Mouse (Mus musculus) lung, postnatal 0 days (tissue): ENCODE measurements around the gene Zfp219. TPM values are rescaled to one million over a fixed set of nuclear protein-coding genes. Genes with fewer than 3 reads are reported as not detected.

Experiments
- ATAC-seq: fragments of 200-750 bp; cut with Nextera tagmentation; 2 replicates; pipeline ENCODE4 v1.8.0; 2017; ENCODE audit warnings: moderate library complexity
- DNase-seq: peaks from one replicate; pipeline ENCODE4 v3.0.0-alpha.2; 2016; ENCODE audit warnings: low spot score
- H3K27ac ChIP-seq: fragments of 300-500 bp; sonication (generic); 2 replicates; pipeline ENCODE4 v1.5.1; 2014; ENCODE audit warnings: antibody characterized with exemption, mild to moderate bottlenecking, low read length, mixed read lengths
- H3K27me3 ChIP-seq: fragments of 300-500 bp; sonication (generic); replicated peaks from 2 replicates; pipeline ENCODE4 v1.6.1; 2014; ENCODE audit warnings: low read length, mixed read lengths; ENCODE audit not compliant: insufficient read depth
- H3K36me3 ChIP-seq: fragments of 300-500 bp; sonication (generic); 2 replicates; pipeline ENCODE4 v1.6.1; 2014; ENCODE audit warnings: low read length, mixed read lengths; ENCODE audit not compliant: insufficient read depth
- H3K4me1 ChIP-seq: fragments of 300-500 bp; sonication (generic); 2 replicates; pipeline ENCODE4 v1.6.1; 2014; ENCODE audit warnings: antibody characterized with exemption, low read depth, low read length, mixed read lengths; ENCODE audit not compliant: insufficient read depth
- H3K4me2 ChIP-seq: fragments of 300-500 bp; sonication (generic); replicated peaks from 2 replicates; pipeline ENCODE4 v1.6.1; 2014; ENCODE audit warnings: low read depth, mild to moderate bottlenecking, low read length, moderate library complexity, mixed read lengths
- H3K4me3 ChIP-seq: fragments of 300-500 bp; sonication (generic); 2 replicates; pipeline ENCODE4 v1.5.1; 2014; ENCODE audit warnings: low read depth, low read length
- H3K9ac ChIP-seq: fragments of 300-500 bp; sonication (generic); replicated peaks from 2 replicates; pipeline ENCODE4 v1.6.1; 2014; ENCODE audit warnings: low read depth, mild to moderate bottlenecking
- H3K9me3 ChIP-seq: fragments of 300-500 bp; sonication (generic); 2 replicates; pipeline ENCODE4 v1.6.1; 2016; ENCODE audit warnings: low read length, mixed read lengths
- CTCF ChIP-seq: IDR thresholded peaks from 2 replicates; pipeline ENCODE4 v1.5.1; 2016; ENCODE audit warnings: antibody characterized with exemption, mild to moderate bottlenecking
- EP300 ChIP-seq: IDR thresholded peaks from 2 replicates; pipeline ENCODE4 v1.6.1; 2016; ENCODE audit warnings: antibody characterized with exemption, mild to moderate bottlenecking, control low read depth
- WGBS: fragments of 180-500 bp; shearing (Covaris S2); extraction: QIAGEN DNeasy Blood & Tissue Kit; methylation state at CpG from one replicate; pipeline ENCODE4 v1.1.7; 2014; 5-methylcytosine and 5-hydroxymethylcytosine counted together
- polyA plus RNA-seq: library from polyadenylated mRNA; unstranded; fragments of >200 nt; fragmentation: Nextera tagmentation; extraction: Ambion mirVana; gene quantifications from 2 replicates; pipeline ENCODE4 v1.2.1, GENCODE M21; 2015

The Zfp219 gene
- polyA plus RNA-seq, 1 experiment from 2014 or later = 23.0 TPM

DNA sequence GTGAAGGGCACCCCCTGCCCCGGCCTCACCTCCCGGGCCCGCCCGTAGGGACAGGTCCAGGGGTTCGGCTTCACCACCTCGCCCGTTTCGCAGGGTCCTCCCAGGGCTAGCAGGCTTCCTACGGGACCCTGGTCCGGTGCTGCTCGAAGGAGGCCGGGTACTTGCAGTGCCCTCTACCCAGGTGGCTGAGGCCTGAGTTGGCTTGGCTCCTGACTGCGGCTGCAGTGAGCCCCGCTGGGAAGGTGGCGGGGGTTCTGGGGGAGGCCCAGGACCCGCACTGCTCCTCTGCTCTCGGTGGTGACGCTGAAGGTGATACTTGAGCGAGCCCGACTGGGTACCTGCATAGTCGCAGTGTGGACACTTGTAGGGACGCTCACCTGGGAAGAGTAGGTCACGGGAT is 13.8 kb downstream of the Zfp219 start:
- WGBS = 92% methylated on average over 23 of the region's 23 CpGs
- no peak overlapping the region for H3K4me3 ChIP-seq
- TF ChIP-seq CTCF = no peak
- TF ChIP-seq EP300 = no peak
- ATAC-seq (no peak), DNase-seq (no peak)
- no peaks in the 10 kb centered on the region for H3K27me3 ChIP-seq
- H3K4me2 ChIP-seq = no peak overlapping the region
- H3K9ac ChIP-seq = no peak overlapping the region
- no peak overlapping the region for H3K27ac ChIP-seq
- H3K36me3 ChIP-seq = peaks cover 30% of the 10 kb centered on the region
- no peaks in the 10 kb centered on the region for H3K9me3 ChIP-seq
- H3K4me1 ChIP-seq = peaks cover 3% of the 10 kb centered on the region; the same call in 1 of the 2 replicates

DNA sequence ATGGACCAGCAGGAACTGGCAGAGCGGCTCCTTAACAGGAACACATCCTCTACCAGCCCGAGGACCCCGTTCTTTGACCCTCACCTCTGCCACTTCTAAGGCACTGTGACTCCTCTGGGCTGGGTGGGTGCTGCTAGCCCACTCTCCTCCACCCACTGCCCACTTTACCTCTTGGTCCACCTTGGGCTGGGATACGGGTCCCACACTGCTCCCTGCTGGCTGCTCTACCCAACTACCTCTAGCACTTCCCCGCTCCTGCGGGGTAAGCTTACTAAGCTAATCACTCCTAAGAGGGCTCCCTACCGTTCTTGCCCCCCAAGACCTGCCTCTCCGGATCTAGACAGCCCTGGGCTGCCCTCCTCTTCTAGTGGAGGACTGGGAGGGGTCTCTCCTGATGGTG is 14.3 kb downstream of the Zfp219 start:
- TF ChIP-seq CTCF = peak; percentile 51
- TF ChIP-seq EP300 = no peak
- ATAC-seq = no peak
- Histone ChIP-seq H3K4me1 (peaks cover 3% of the 10 kb centered on the region; the same call in 1 of the 2 replicates), H3K27me3 (no peaks in the 10 kb centered on the region), H3K36me3 (peaks cover 30% of the 10 kb centered on the region), H3K9me3 (no peaks in the 10 kb centered on the region), H3K4me2 (no peak overlapping the region), H3K27ac (no peak overlapping the region), H3K4me3 (no peak overlapping the region), H3K9ac (no peak overlapping the region)
- DNase-seq = no peak
- 67% methylated on average over 8 of the region's 8 CpGs for WGBS

DNA sequence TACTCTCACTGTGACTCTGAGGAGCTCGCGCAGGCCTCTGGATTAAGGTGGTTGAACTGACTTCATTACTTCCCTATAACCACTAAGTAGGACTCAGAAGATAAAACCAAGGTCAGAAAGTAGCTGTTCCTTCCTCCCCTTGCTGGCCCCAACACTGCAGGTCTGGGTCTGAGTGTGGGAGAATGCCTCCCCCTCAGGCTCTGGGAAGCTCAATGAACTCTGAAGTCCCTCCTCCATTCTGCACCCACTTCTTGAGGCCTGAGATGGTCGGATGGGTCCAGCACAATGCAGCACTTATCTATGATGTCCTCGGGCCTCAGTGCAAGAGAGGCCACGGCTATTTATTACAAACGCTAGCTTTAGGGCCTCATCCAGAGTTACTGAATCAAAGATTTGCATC is 14.9 kb downstream of the Zfp219 start:
- Histone ChIP-seq H3K9me3 (no peaks in the 10 kb centered on the region), H3K27ac (no peak overlapping the region), H3K27me3 (no peaks in the 10 kb centered on the region), H3K4me1 (peaks cover 3% of the 10 kb centered on the region; the same call in 1 of the 2 replicates), H3K4me2 (no peak overlapping the region), H3K4me3 (no peak overlapping the region), H3K36me3 (peaks cover 30% of the 10 kb centered on the region), H3K9ac (no peak overlapping the region)
- DNase-seq (no peak), ATAC-seq (no peak)
- no peak for TF ChIP-seq CTCF
- TF ChIP-seq EP300 = no peak
- WGBS = 78% methylated on average over 6 of the region's 6 CpGs

DNA sequence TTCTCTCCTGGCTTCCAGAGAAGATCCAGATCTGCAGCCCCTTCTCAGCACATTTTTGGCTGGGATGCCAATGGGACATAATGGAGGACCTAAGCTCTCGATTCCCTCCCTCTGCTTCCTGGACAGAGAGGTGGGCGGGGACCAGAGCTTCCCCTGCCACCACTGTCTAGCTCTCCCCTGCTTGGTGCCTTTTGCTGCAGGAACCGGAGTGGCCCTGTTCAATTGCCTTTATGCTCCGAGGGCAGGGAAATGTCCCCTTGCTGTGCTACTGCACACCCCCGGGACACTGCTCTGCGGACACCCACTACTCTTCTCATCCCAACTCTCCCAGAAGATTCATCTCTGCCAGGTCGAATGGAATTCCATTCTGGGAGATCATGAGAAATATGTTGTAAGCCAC is 15.4 kb downstream of the Zfp219 start:
- 75% methylated on average over 7 of the region's 7 CpGs for WGBS
- H3K4me3 ChIP-seq = no peak overlapping the region
- no peak for ATAC-seq
- peaks cover 30% of the 10 kb centered on the region for H3K36me3 ChIP-seq
- DNase-seq = no peak
- no peak overlapping the region for H3K27ac ChIP-seq
- no peak for TF ChIP-seq CTCF
- no peak for TF ChIP-seq EP300
- H3K27me3 ChIP-seq = no peaks in the 10 kb centered on the region
- no peaks in the 10 kb centered on the region for H3K9me3 ChIP-seq
- H3K9ac ChIP-seq = no peak overlapping the region
- no peaks in the 10 kb centered on the region for H3K4me1 ChIP-seq
- H3K4me2 ChIP-seq = no peak overlapping the region

DNA sequence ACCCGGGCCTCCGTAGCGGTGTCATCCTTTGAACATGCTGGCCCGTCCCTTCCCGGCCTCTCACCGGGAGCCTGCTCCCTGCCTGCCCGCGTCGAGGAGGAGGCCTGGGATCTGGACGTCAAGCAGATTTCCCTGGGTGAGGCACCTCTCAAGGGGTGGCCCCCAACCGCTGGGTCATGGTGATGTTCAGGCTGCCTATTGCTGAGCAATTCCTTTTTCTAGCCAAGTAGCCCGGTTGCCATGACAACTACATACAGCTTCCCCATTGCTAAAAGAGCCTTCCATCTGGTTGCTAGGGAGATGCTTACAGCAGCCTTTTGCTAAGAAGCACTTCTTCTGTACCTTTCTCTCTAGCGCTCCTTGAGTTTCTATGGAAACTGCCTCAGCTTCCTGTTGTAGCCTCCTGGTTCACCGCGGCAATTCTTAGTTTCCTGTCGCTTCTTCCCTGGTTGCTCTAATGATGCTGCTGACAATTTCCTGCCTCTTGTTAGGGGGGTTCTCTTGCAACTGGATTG is 16.5 kb downstream of the Zfp219 start:
- DNase-seq (peak; percentile 45), ATAC-seq (no peak)
- Histone ChIP-seq H3K36me3 (peaks cover 30% of the 10 kb centered on the region), H3K27ac (no peak overlapping the region), H3K4me3 (no peak overlapping the region), H3K9me3 (no peaks in the 10 kb centered on the region), H3K27me3 (no peaks in the 10 kb centered on the region), H3K4me1 (no peaks in the 10 kb centered on the region), H3K4me2 (no peak overlapping the region), H3K9ac (no peak overlapping the region)
- WGBS = 53% methylated on average over 16 of the region's 16 CpGs
- TF ChIP-seq CTCF = no peak
- no peak for TF ChIP-seq EP300

DNA sequence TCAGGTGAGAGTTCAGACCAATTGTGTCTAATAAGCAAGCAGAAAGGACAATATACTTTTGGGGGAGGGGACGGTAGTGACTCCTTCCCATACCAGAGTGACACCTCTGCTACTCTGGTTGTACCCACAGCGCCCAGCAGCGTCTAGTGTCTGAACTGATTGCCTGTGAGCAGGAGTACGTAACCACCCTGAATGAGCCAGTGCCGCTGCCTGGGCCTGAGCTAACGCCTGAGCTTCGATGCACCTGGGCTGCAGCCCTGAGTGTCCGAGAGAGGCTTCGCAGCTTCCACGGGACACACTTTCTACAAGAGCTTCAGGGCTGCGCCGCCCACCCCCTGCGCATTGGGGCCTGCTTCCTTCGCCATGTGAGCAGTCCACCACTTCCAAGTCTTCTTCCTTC is 23.1 kb downstream of the Zfp219 start:
- TF ChIP-seq CTCF (no peak), EP300 (no peak)
- Histone ChIP-seq H3K9me3 (no peaks in the 10 kb centered on the region), H3K36me3 (peaks cover 29% of the 10 kb centered on the region; the same call in 1 of the 2 replicates), H3K4me1 (no peaks in the 10 kb centered on the region), H3K27ac (no peak overlapping the region), H3K4me3 (no peak overlapping the region), H3K9ac (no peak overlapping the region), H3K4me2 (no peak overlapping the region), H3K27me3 (no peaks in the 10 kb centered on the region)
- 89% methylated on average over 14 of the region's 14 CpGs for WGBS
- DNase-seq (no peak), ATAC-seq (no peak)

DNA sequence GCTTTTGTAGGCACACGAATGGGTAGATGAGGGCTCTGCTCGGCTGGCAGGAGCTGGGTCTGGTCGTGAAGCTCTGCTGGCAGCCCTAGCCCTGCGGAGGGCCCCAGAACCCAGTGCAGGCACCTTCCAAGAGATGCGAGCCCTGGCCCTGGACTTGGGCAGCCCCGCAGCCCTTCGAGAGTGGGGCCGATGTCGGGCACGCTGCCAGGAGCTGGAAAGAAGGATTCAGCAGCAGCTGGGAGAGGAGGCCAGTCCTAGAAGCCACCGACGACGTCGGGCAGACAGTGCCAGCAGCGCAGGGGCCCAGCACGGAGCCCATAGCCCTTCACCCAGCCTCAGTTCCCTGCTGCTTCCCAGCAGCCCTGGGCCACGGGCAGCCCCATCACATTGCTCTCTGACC is 23.7 kb downstream of the Zfp219 start:
- no peaks in the 10 kb centered on the region for H3K9me3 ChIP-seq
- WGBS = 53% methylated on average over 15 of the region's 17 CpGs
- no peak for ATAC-seq
- DNase-seq = no peak
- H3K27me3 ChIP-seq = no peaks in the 10 kb centered on the region
- peaks cover 28% of the 10 kb centered on the region; the same call in 1 of the 2 replicates for H3K36me3 ChIP-seq
- no peaks in the 10 kb centered on the region for H3K4me1 ChIP-seq
- H3K4me2 ChIP-seq = no peak overlapping the region
- H3K9ac ChIP-seq = no peak overlapping the region
- H3K27ac ChIP-seq = no peak overlapping the region
- TF ChIP-seq CTCF (no peak), EP300 (no peak)
- H3K4me3 ChIP-seq = no peak overlapping the region
